In the genomic region with DNA sequence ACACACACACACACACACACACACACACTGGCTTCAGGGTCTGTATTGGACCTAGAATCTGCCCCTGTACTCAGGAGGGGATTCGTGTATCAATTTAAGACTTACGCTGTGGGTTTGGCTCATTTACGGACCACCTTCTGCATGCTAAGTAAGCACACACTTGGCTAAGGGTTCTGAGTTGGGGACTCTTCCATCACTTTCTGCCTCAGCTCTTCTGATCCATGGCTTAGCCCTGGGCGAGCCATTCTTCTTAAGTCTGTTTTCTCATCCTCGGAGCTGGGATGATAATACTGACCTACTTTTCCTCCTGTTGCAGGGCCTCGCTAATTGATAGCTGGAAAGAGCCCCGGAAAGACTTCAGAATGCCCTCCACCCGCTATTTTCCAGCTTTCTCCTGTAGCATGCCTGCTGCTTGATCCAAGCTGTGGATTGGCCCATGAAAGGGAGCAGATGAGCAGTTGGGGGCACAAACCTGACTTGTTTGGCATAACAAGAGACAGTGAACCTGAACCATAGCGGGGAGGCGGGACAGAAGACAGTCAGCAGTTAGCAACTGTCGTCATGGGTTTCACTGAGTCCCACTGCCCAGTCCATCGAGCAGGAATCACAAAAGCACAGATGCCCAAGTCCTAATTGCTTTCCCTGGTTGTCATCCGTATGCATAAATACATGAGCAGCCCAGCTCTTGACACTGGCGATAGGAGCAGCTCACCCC, we compare ENCODE assay signal across 14 mouse cellular contexts.
A peak's percentile ranks its signal among the peaks of the same experiment; 100 is the strongest.
DNase-seq lines count a peak whose midpoint lies in the region; ATAC-seq and TF ChIP-seq lines count a peak whose summit lies in the region.
"Had no signal": no experiment of that assay in that cellular context is flagged by ENCODE, and none has a peak within 500 bp of the region (broad histone marks: within the 10 kb centered on the region; RNA-seq: fewer than 3 reads in every experiment).

No protein-coding gene starts in this region.

- ATAC-seq in forebrain, embryonic 15.5 days (replicated peaks) = peak; percentile 62
- peak; percentile 82 for ATAC-seq in hindbrain, postnatal 0 days
- peak; percentile 72 for ATAC-seq in neural tube, embryonic 13.5 days (ENCODE audit: low read depth)

- peak overlapping the region; percentile 36 for H3K27ac ChIP-seq in layer of hippocampus, adult 2 months
- H3K27ac ChIP-seq in forebrain, embryonic 15.5 days (replicated peaks) = peak overlapping the region; percentile 38
- H3K27ac ChIP-seq in hindbrain, postnatal 0 days = peak overlapping the region; percentile 82
- peak overlapping the region; percentile 84 for H3K27ac ChIP-seq in neural tube, embryonic 13.5 days (replicated peaks)
- H3K27ac ChIP-seq: embryonic facial prominence, embryonic 15.5 days; heart, embryonic 13.5 days; kidney, postnatal 0 days; limb, embryonic 13.5 days; stomach, postnatal 0 days had no signal

- H3K9me3 ChIP-seq in forebrain, embryonic 15.5 days = no peaks in the 10 kb centered on the region
- no peaks in the 10 kb centered on the region for H3K9me3 ChIP-seq in hindbrain, postnatal 0 days (ENCODE audit: low read length)
- H3K9me3 ChIP-seq in neural tube, embryonic 13.5 days = no peaks in the 10 kb centered on the region; the same call in 1 of the 2 replicates
- H3K9me3 ChIP-seq: embryonic facial prominence, embryonic 15.5 days; heart, embryonic 13.5 days had no signal

- intact Hi-C loops in heart, postnatal 10 days (cut with DNase I) = no loop called here

- H3K4me3 ChIP-seq in layer of hippocampus, adult 2 months = no peak overlapping the region
- no peak overlapping the region for H3K4me3 ChIP-seq in forebrain, embryonic 15.5 days
- no peak overlapping the region for H3K4me3 ChIP-seq in hindbrain, postnatal 0 days (ENCODE audit: low read length)
- H3K4me3 ChIP-seq in neural tube, embryonic 13.5 days = no peak overlapping the region
- H3K4me3 ChIP-seq: embryonic facial prominence, embryonic 15.5 days; heart, embryonic 13.5 days; limb, embryonic 13.5 days had no signal

- no peaks in the 10 kb centered on the region for H3K36me3 ChIP-seq in forebrain, embryonic 15.5 days
- H3K36me3 ChIP-seq in hindbrain, postnatal 0 days (ENCODE audit: insufficient read depth, low read length) = no peaks in the 10 kb centered on the region
- H3K36me3 ChIP-seq in neural tube, embryonic 13.5 days = no peaks in the 10 kb centered on the region
- H3K36me3 ChIP-seq: embryonic facial prominence, embryonic 15.5 days; heart, embryonic 13.5 days; limb, embryonic 13.5 days had no signal

- H3K4me2 ChIP-seq in forebrain, embryonic 15.5 days (replicated peaks) = no peak overlapping the region
- 0 out of 2 replicates have a peak overlapping the region, but pooled peaks have one; percentile 8 for H3K4me2 ChIP-seq in hindbrain, postnatal 0 days (ENCODE audit: low read depth, low read length)
- H3K4me2 ChIP-seq in neural tube, embryonic 13.5 days = no peak overlapping the region
- H3K4me2 ChIP-seq: embryonic facial prominence, embryonic 15.5 days; heart, embryonic 13.5 days; limb, embryonic 13.5 days had no signal

- no peak for DNase-seq in layer of hippocampus, adult 2 months (ENCODE audit: low spot score in 2 of 2)
- DNase-seq in layer of hippocampus, adult 11-12 months (ENCODE audit: low spot score) = no peak
- peak; percentile 72 for DNase-seq in hindbrain, postnatal 0 days (ENCODE audit: low spot score)
- DNase-seq in heart, postnatal 10 days = no peak
- DNase-seq in gastrocnemius, postnatal 25 days = no peak
- DNase-seq in heart, adult 11 months = no peak
- DNase-seq: lung, adult 2 months had no signal

- H3K27me3 ChIP-seq in forebrain, embryonic 15.5 days = no peaks in the 10 kb centered on the region
- no peaks in the 10 kb centered on the region for H3K27me3 ChIP-seq in hindbrain, postnatal 0 days (ENCODE audit: insufficient read depth, low read length)
- no peaks in the 10 kb centered on the region for H3K27me3 ChIP-seq in neural tube, embryonic 13.5 days
- H3K27me3 ChIP-seq: embryonic facial prominence, embryonic 15.5 days; heart, embryonic 13.5 days; limb, embryonic 13.5 days had no signal

- H3K4me1 ChIP-seq in forebrain, embryonic 15.5 days = peaks cover 13% of the 10 kb centered on the region; the same call in 1 of the 2 replicates
- no peaks in the 10 kb centered on the region; the same call in none of the 2 replicates for H3K4me1 ChIP-seq in hindbrain, postnatal 0 days (ENCODE audit: insufficient read depth, low read length)
- peaks cover 13% of the 10 kb centered on the region for H3K4me1 ChIP-seq in neural tube, embryonic 13.5 days (replicated peaks)
- H3K4me1 ChIP-seq: embryonic facial prominence, embryonic 15.5 days had no signal

- TF ChIP-seq CTCF in layer of hippocampus, adult 2 months (conservative IDR thresholded peaks at IDR 0.05) = no peak
- TF ChIP-seq CTCF in hindbrain, postnatal 0 days (IDR thresholded peaks at IDR 0.05; ENCODE audit: low read depth) = no peak

- H3K9ac ChIP-seq in forebrain, embryonic 15.5 days (replicated peaks) = no peak overlapping the region
- H3K9ac ChIP-seq in hindbrain, postnatal 0 days (replicated peaks; ENCODE audit: low read length) = no peak overlapping the region
- H3K9ac ChIP-seq in neural tube, embryonic 13.5 days = no peak overlapping the region
- H3K9ac ChIP-seq: embryonic facial prominence, embryonic 15.5 days; heart, embryonic 13.5 days; limb, embryonic 13.5 days had no signal

- 48% methylated on average over 14 of the region's 14 CpGs for WGBS in forebrain, embryonic 15.5 days
- 28% methylated on average over 14 of the region's 14 CpGs for WGBS in hindbrain, postnatal 0 days
- 57% methylated on average over 14 of the region's 14 CpGs for WGBS in neural tube, embryonic 13.5 days
